Mouse (Mus musculus) left cerebral cortex, adult 18-20 months (tissue): Measurements from ENCODE around the gene Ceacam15. TPM values are rescaled to one million over a fixed set of nuclear protein-coding genes. Genes with fewer than 3 reads are reported as not detected.

Source experiments
- DNase-seq, 2 experiments: peaks; one replicate each; pipeline ENCODE4 v3.0.0; 2021 to 2022; ENCODE audit warnings: low spot score in 2 of 2, mixed read lengths in 1 of 2
- total RNA-seq, 2 experiments: library from RNA; stranded (reverse); gene quantifications; 2 replicates each; pipeline ENCODE4 v1.2.3; 2021

The Ceacam15 gene
- total RNA-seq, 2 experiments from 2014 or later = not detected

- DNase-seq = no peak
Measured at GRCm38 (mm10) chr7:16631025-16631424, 44.5 kb downstream of the Ceacam15 start.

GRCm38 (mm10) chr7:16629598-16630296, 45.8 kb downstream of the Ceacam15 start:
- peak; percentile 47 to 70 for DNase-seq

GRCm38 (mm10) chr7:16628096-16628771, 47.3 kb downstream of the Ceacam15 start:
- peak; percentile 65 to 78 for DNase-seq

- no peak for DNase-seq
Measured at GRCm38 (mm10) chr7:16623687-16624086, 51.8 kb downstream of the Ceacam15 start.

- DNase-seq = no peak
Measured at GRCm38 (mm10) chr7:16623131-16623530, 52.4 kb downstream of the Ceacam15 start.

Other genes starting within 250 kb of the Ceacam15 start
- gene Tmem160, start 222.9 kb downstream of the Ceacam15 start, total RNA-seq = 10 to 100 TPM; 75.9 to 81.5 TPM
- 10 to 100 TPM; 10.0 to 11.9 TPM for gene Npas1, start 198.0 kb downstream of the Ceacam15 start, total RNA-seq
- gene Arhgap35, start 60.7 kb downstream of the Ceacam15 start, total RNA-seq = 100 to 1,000 TPM; 129 to 133 TPM
- under 1 TPM in 1 of 2 experiments, not detected in 1; 0.40 TPM for gene Ceacam9, start 46.2 kb upstream of the Ceacam15 start, total RNA-seq
- 100 to 1,000 TPM; 227 to 260 TPM for gene Ap2s1, start 62.7 kb upstream of the Ceacam15 start, total RNA-seq
- 1 to 10 TPM; 2.9 to 4.2 TPM for gene Slc1a5, start 105.6 kb upstream of the Ceacam15 start, total RNA-seq
- gene Strn4, start 140.2 kb upstream of the Ceacam15 start, total RNA-seq = 100 to 1,000 TPM; 258 to 281 TPM
- gene Fkrp, start 141.0 kb upstream of the Ceacam15 start, total RNA-seq = 10 to 100 TPM; 51.3 to 56.2 TPM
- gene Prkd2, start 167.2 kb upstream of the Ceacam15 start, total RNA-seq = 1 to 10 TPM; 5.6 to 7.8 TPM
- 100 to 1,000 TPM; 186 to 201 TPM for gene Dact3, start 199.6 kb upstream of the Ceacam15 start, total RNA-seq
- 1 to 10 TPM; 2.9 to 3.4 TPM for gene Gng8, start 216.1 kb upstream of the Ceacam15 start, total RNA-seq
- under 1 TPM in 1 of 2 experiments, not detected in 1; 0.12 TPM for gene Ptgir, start 230.8 kb upstream of the Ceacam15 start, total RNA-seq
- gene Calm3, start 248.4 kb upstream of the Ceacam15 start, total RNA-seq = 1,000 to 10,000 TPM; 1,746 to 1,798 TPM